Mouse (Mus musculus) right cerebral cortex, postnatal 36 days (tissue): Measurements from ENCODE around the gene Tirap.
"Not testable (repeated sequence)": the region's sequence is repeated elsewhere in the genome, so short reads cannot be mapped to it uniquely, and the experiment has no call there.

Experiments
- DNase-seq, 2 experiments: peaks; one replicate each; pipeline ENCODE4 v3.0.0; 2022; ENCODE audit warnings: low spot score in 2 of 2, mixed read lengths in 1 of 2

Gene Tirap

GRCm38 (mm10) chr9:35148822-35149221, 51.3 kb downstream of the Tirap start:
- DNase-seq: not testable (repeated sequence)

- DNase-seq: not testable (repeated sequence)
Measured at GRCm38 (mm10) chr9:35147261-35147660, 52.8 kb downstream of the Tirap start.

DNA sequence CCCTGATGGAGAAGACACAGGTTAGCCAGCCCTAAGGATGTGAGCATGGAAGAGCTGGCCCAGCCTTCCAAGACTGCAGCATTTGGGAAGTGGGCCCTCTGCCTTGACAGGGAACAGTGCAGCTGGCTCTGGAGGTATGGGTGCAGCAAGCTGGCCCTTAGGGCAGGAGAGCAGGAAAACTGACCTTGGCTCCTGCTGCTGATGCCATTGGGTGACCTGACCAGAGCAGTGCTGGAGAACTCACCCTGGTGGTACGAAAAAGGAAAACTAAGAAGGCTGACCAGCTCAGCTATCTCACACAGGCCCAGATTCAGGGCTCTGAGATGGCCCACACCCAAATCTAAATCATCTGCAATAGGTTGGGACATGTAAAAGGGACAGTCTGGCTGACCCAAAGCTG, 54.3 kb downstream of the Tirap start:
- DNase-seq: no peak

- no peak for DNase-seq
Measured at GRCm38 (mm10) chr9:35145118-35145517, 55.0 kb downstream of the Tirap start.

GRCm38 (mm10) chr9:35142221-35142620, 57.9 kb downstream of the Tirap start:
- DNase-seq: no peak

GRCm38 (mm10) chr9:35139231-35139744, 60.8 kb downstream of the Tirap start:
- DNase-seq: no peak

- no peak for DNase-seq
Measured at GRCm38 (mm10) chr9:35138029-35138428, 62.1 kb downstream of the Tirap start.

DNA sequence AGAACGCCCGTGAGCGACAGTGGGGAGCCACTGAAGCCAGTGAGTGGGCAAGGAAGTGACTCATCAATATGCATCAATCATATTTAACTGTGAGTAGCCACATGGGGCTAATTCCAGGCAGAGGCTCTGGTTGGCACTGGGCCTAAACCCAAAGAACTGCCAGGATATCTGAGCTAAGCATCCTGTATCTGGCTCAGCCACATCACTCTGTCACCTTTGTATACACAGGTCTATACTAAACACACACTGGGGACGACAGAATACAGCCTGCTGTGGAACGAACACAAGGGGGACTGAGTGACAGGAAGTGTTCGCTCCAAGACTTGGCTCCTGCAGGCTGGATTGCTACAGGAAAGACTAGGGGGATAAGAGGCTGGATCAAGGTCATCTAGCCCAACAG, 64.5 kb downstream of the Tirap start:
- no peak for DNase-seq
